Mouse (Mus musculus): ENCODE measurements around the gene Zmym5.

DNA sequence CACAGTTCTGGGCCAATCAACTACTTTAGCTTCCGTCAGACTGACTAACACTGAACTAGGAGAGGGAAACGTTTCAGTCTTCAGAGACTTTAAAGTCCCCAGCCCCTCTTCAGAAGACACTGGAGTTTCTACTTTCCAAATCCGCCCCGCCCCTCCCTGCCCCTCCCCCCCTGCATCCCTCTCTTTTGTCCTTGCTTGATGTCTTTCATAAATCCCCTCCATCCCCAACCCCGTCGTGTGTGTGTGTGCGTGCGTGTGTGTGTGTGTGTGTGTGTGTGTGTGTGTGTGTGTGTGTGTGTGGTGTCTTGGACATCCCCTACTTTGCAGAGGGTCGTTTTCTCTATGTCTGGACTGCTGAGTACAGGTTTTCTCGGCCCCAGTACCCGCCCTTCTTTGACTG, 6.1 kb upstream of the Zmym5 start:
- TF ChIP-seq POLR2A (IDR thresholded peaks at IDR 0.05; ENCODE audit: insufficient read depth, low read depth, low read length) (no peak), CTCF (IDR thresholded peaks at IDR 0.05) (no peak), EP300 (IDR thresholded peaks at IDR 0.05; ENCODE audit: insufficient read depth, low read depth, low read length) (no peak)

Measured in heart, adult 2 months (tissue).